Mouse (Mus musculus): Measurements from ENCODE around the gene Krt76. TPM values are rescaled to one million over a fixed set of nuclear protein-coding genes. Genes with fewer than 3 reads are reported as not detected.
A peak's percentile ranks its signal among the peaks of the same experiment; 100 is the strongest.

Gene Krt76
- total and polyA plus RNA-seq, 2 experiments from 2014 or later = 0.05 TPM; not detected in 1

GRCm38 (mm10) chr15:101854294-101854693 lies 38.4 kb downstream of the Krt76 start:
- Histone ChIP-seq H3K4me2 (ENCODE audit: low read depth, low read length) (no peak overlapping the region), H3K27ac (no peak overlapping the region), H3K36me3 (ENCODE audit: insufficient read depth, low read length) (no peaks in the 10 kb centered on the region), H3K9ac (replicated peaks; ENCODE audit: low read length) (no peak overlapping the region), H3K4me3 (ENCODE audit: low read length) (no peak overlapping the region), H3K9me3 (ENCODE audit: low read length) (no peaks in the 10 kb centered on the region), H3K4me1 (ENCODE audit: insufficient read depth, low read length) (peaks cover 1% of the 10 kb centered on the region; the same call in 1 of the 2 replicates), H3K27me3 (ENCODE audit: insufficient read depth, low read length) (no peaks in the 10 kb centered on the region)
- ATAC-seq = no peak
- no peak for DNase-seq (ENCODE audit: low spot score)
- TF ChIP-seq CTCF (IDR thresholded peaks at IDR 0.05; ENCODE audit: low read depth) = no peak
- 21% methylated on average over 5 of the region's 5 CpGs for WGBS

GRCm38 (mm10) chr15:101852571-101852970 lies 40.1 kb downstream of the Krt76 start:
- DNase-seq (ENCODE audit: low spot score) = no peak
- no peak overlapping the region for H3K9ac ChIP-seq (replicated peaks; ENCODE audit: low read length)

GRCm38 (mm10) chr15:101850694-101851093 lies 42.0 kb downstream of the Krt76 start, which contains the start of gene Krt1:
Krt1 (minus strand) TSS chr15:101850794.
- no peak for TF ChIP-seq CTCF (IDR thresholded peaks at IDR 0.05; ENCODE audit: low read depth)
- 84% methylated on average over 6 of the region's 6 CpGs for WGBS
- no peaks in the 10 kb centered on the region for H3K36me3 ChIP-seq (ENCODE audit: insufficient read depth, low read length)

More at GRCm38 (mm10) chr15:101852571-101852970, 40.1 kb downstream of the Krt76 start:
- Histone ChIP-seq H3K27me3 (ENCODE audit: insufficient read depth, low read length) (no peaks in the 10 kb centered on the region), H3K9me3 (ENCODE audit: low read length) (no peaks in the 10 kb centered on the region), H3K4me1 (ENCODE audit: insufficient read depth, low read length) (no peaks in the 10 kb centered on the region; the same call in 1 of the 2 replicates), H3K4me2 (ENCODE audit: low read depth, low read length) (no peak overlapping the region), H3K4me3 (ENCODE audit: low read length) (no peak overlapping the region), H3K27ac (no peak overlapping the region), H3K36me3 (ENCODE audit: insufficient read depth, low read length) (no peaks in the 10 kb centered on the region)
- 23% methylated on average over 5 of the region's 5 CpGs for WGBS
- no peak for TF ChIP-seq CTCF (IDR thresholded peaks at IDR 0.05; ENCODE audit: low read depth)
- no peak for ATAC-seq

GRCm38 (mm10) chr15:101845971-101846403 lies 46.7 kb downstream of the Krt76 start:
- DNase-seq (ENCODE audit: low spot score) (peak; percentile 60), ATAC-seq (peak; percentile 81)

More at GRCm38 (mm10) chr15:101850694-101851093, 42.0 kb downstream of the Krt76 start, which contains the start of gene Krt1:
- Histone ChIP-seq H3K27ac (no peak within 1 kb of the TSS), H3K9me3 (ENCODE audit: low read length) (no peaks in the 10 kb centered on the region), H3K4me2 (ENCODE audit: low read depth, low read length) (no peak within 1 kb of the TSS), H3K27me3 (ENCODE audit: insufficient read depth, low read length) (no peaks in the 10 kb centered on the region), H3K4me1 (ENCODE audit: insufficient read depth, low read length) (peaks cover 7% of the 10 kb centered on the region; the same call in 1 of the 2 replicates), H3K9ac (replicated peaks; ENCODE audit: low read length) (no peak within 1 kb of the TSS), H3K4me3 (ENCODE audit: low read length) (no peak within 1 kb of the TSS)
- DNase-seq (ENCODE audit: low spot score) (no peak), ATAC-seq (no peak)

GRCm38 (mm10) chr15:101843192-101843591 lies 49.5 kb downstream of the Krt76 start:
- Histone ChIP-seq H3K27ac (no peak overlapping the region), H3K36me3 (ENCODE audit: insufficient read depth, low read length) (no peaks in the 10 kb centered on the region), H3K4me3 (ENCODE audit: low read length) (no peak overlapping the region), H3K4me1 (ENCODE audit: insufficient read depth, low read length) (0 out of 2 replicates have a peak, but pooled peaks cover 7% of the 10 kb centered on the region), H3K9me3 (ENCODE audit: low read length) (no peaks in the 10 kb centered on the region), H3K27me3 (ENCODE audit: insufficient read depth, low read length) (no peaks in the 10 kb centered on the region), H3K9ac (replicated peaks; ENCODE audit: low read length) (no peak overlapping the region), H3K4me2 (ENCODE audit: low read depth, low read length) (no peak overlapping the region)
- TF ChIP-seq CTCF (IDR thresholded peaks at IDR 0.05; ENCODE audit: low read depth) = no peak
- ATAC-seq (no peak), DNase-seq (ENCODE audit: low spot score) (no peak)
- WGBS = 63% methylated on average over 9 of the region's 9 CpGs

More at GRCm38 (mm10) chr15:101845971-101846403, 46.7 kb downstream of the Krt76 start:
- Histone ChIP-seq H3K27me3 (ENCODE audit: insufficient read depth, low read length) (no peaks in the 10 kb centered on the region), H3K36me3 (ENCODE audit: insufficient read depth, low read length) (no peaks in the 10 kb centered on the region), H3K4me2 (ENCODE audit: low read depth, low read length) (peak overlapping the region; percentile 72), H3K9me3 (ENCODE audit: low read length) (no peaks in the 10 kb centered on the region), H3K9ac (replicated peaks; ENCODE audit: low read length) (peak overlapping the region; percentile 70), H3K4me3 (ENCODE audit: low read length) (peak overlapping the region; percentile 46), H3K27ac (peak overlapping the region; percentile 88), H3K4me1 (ENCODE audit: insufficient read depth, low read length) (0 out of 2 replicates have a peak, but pooled peaks cover 7% of the 10 kb centered on the region)
- TF ChIP-seq CTCF (IDR thresholded peaks at IDR 0.05; ENCODE audit: low read depth) = no peak
- 1% methylated on average over 29 of the region's 37 CpGs for WGBS

GRCm38 (mm10) chr15:101834784-101835328 lies 57.9 kb downstream of the Krt76 start:
- no peaks in the 10 kb centered on the region for H3K9me3 ChIP-seq (ENCODE audit: low read length)
- H3K27me3 ChIP-seq (ENCODE audit: insufficient read depth, low read length) = no peaks in the 10 kb centered on the region
- 67% methylated on average over 5 of the region's 5 CpGs for WGBS
- no peak overlapping the region for H3K4me3 ChIP-seq (ENCODE audit: low read length)
- H3K36me3 ChIP-seq (ENCODE audit: insufficient read depth, low read length) = no peaks in the 10 kb centered on the region
- no peaks in the 10 kb centered on the region for H3K4me1 ChIP-seq (ENCODE audit: insufficient read depth, low read length)
- H3K27ac ChIP-seq = no peak overlapping the region
- peak; percentile 25 for TF ChIP-seq CTCF (IDR thresholded peaks at IDR 0.05; ENCODE audit: low read depth)
- H3K9ac ChIP-seq (replicated peaks; ENCODE audit: low read length) = no peak overlapping the region
- ATAC-seq = no peak
- no peak for DNase-seq (ENCODE audit: low spot score)
- H3K4me2 ChIP-seq (ENCODE audit: low read depth, low read length) = no peak overlapping the region

Small RNAs within 50 kb of the gene (microRNA-seq; reads per million reads assigned to microRNA genes)
- gene Gm44356 = 0 reads per million in 2 experiments

Other genes starting within 250 kb of the Krt76 start
- gene Gm5478, start 245.5 kb downstream of the Krt76 start, total RNA-seq (2014; rRNA removed) = not detected in 2 replicates
- gene Gm5478, start 245.5 kb downstream of the Krt76 start, polyA plus RNA-seq (2015; fragmentation: Nextera tagmentation; extraction: Ambion mirVana) = not detected in 2 replicates
- not detected in 2 replicates for gene Krt6b, start 212.6 kb downstream of the Krt76 start, total RNA-seq (2014; rRNA removed)
- not detected in 2 replicates for gene Krt6b, start 212.6 kb downstream of the Krt76 start, polyA plus RNA-seq (2015; fragmentation: Nextera tagmentation; extraction: Ambion mirVana)
- not detected in 2 replicates for gene Krt6a, start 198.6 kb downstream of the Krt76 start, total RNA-seq (2014; rRNA removed)
- gene Krt6a, start 198.6 kb downstream of the Krt76 start, polyA plus RNA-seq (2015; fragmentation: Nextera tagmentation; extraction: Ambion mirVana) = 0.13 TPM in 1 of 2 replicates, not detected in the other
- gene Krt5, start 180.0 kb downstream of the Krt76 start, total RNA-seq (2014; rRNA removed) = not detected in 2 replicates
- gene Krt5, start 180.0 kb downstream of the Krt76 start, polyA plus RNA-seq (2015; fragmentation: Nextera tagmentation; extraction: Ambion mirVana) = 0.15 TPM in 1 of 2 replicates, not detected in the other
- gene Krt71, start 149.8 kb downstream of the Krt76 start, total RNA-seq (2014; rRNA removed) = 2.1 and 2.2 TPM in 2 replicates
- gene Krt71, start 149.8 kb downstream of the Krt76 start, polyA plus RNA-seq (2015; fragmentation: Nextera tagmentation; extraction: Ambion mirVana) = 1.2 and 1.9 TPM in 2 replicates
- gene Krt72, start 106.5 kb downstream of the Krt76 start, total RNA-seq (2014; rRNA removed) = 1.9 TPM in 1 of 2 replicates, not detected in the other
- 0.44 TPM in 1 of 2 replicates, not detected in the other for gene Krt72, start 106.5 kb downstream of the Krt76 start, polyA plus RNA-seq (2015; fragmentation: Nextera tagmentation; extraction: Ambion mirVana)
- 1.5 and 1.7 TPM in 2 replicates for gene Krt73, start 90.6 kb downstream of the Krt76 start, total RNA-seq (2014; rRNA removed)
- gene Krt73, start 90.6 kb downstream of the Krt76 start, polyA plus RNA-seq (2015; fragmentation: Nextera tagmentation; extraction: Ambion mirVana) = 2.4 and 2.5 TPM in 2 replicates
- 0.37 TPM in 1 of 2 replicates, not detected in the other for gene Krt2, start 74.8 kb downstream of the Krt76 start, total RNA-seq (2014; rRNA removed)
- gene Krt2, start 74.8 kb downstream of the Krt76 start, polyA plus RNA-seq (2015; fragmentation: Nextera tagmentation; extraction: Ambion mirVana) = 0.21 and 0.37 TPM in 2 replicates
- 7.5 and 13.7 TPM in 2 replicates for gene Krt1, start 42.1 kb downstream of the Krt76 start, total RNA-seq (2014; rRNA removed)
- 18.2 and 19.4 TPM in 2 replicates for gene Krt1, start 42.1 kb downstream of the Krt76 start, polyA plus RNA-seq (2015; fragmentation: Nextera tagmentation; extraction: Ambion mirVana)
- gene Krt77, start 23.2 kb downstream of the Krt76 start, total RNA-seq (2014; rRNA removed) = 0.22 and 0.68 TPM in 2 replicates
- gene Krt77, start 23.2 kb downstream of the Krt76 start, polyA plus RNA-seq (2015; fragmentation: Nextera tagmentation; extraction: Ambion mirVana) = 0.49 and 1.2 TPM in 2 replicates
- gene Krt4, start 31.8 kb upstream of the Krt76 start, total RNA-seq (2014; rRNA removed) = not detected in 2 replicates
- not detected in 2 replicates for gene Krt4, start 31.8 kb upstream of the Krt76 start, polyA plus RNA-seq (2015; fragmentation: Nextera tagmentation; extraction: Ambion mirVana)
- gene Krt79, start 47.4 kb upstream of the Krt76 start, total RNA-seq (2014; rRNA removed) = 0.21 and 0.65 TPM in 2 replicates
- 0.50 and 0.52 TPM in 2 replicates for gene Krt79, start 47.4 kb upstream of the Krt76 start, polyA plus RNA-seq (2015; fragmentation: Nextera tagmentation; extraction: Ambion mirVana)
- gene Krt78, start 61.4 kb upstream of the Krt76 start, total RNA-seq (2014; rRNA removed) = not detected in 2 replicates
- gene Krt78, start 61.4 kb upstream of the Krt76 start, polyA plus RNA-seq (2015; fragmentation: Nextera tagmentation; extraction: Ambion mirVana) = not detected in 2 replicates
- gene Krt8, start 111.6 kb upstream of the Krt76 start, total RNA-seq (2014; rRNA removed) = 2.6 and 4.1 TPM in 2 replicates
- gene Krt8, start 111.6 kb upstream of the Krt76 start, polyA plus RNA-seq (2015; fragmentation: Nextera tagmentation; extraction: Ambion mirVana) = 5.4 and 6.2 TPM in 2 replicates
- 3.4 and 5.0 TPM in 2 replicates for gene Krt18, start 135.3 kb upstream of the Krt76 start, total RNA-seq (2014; rRNA removed)
- 12.6 and 13.6 TPM in 2 replicates for gene Krt18, start 135.3 kb upstream of the Krt76 start, polyA plus RNA-seq (2015; fragmentation: Nextera tagmentation; extraction: Ambion mirVana)
- 114 and 121 TPM in 2 replicates for gene Eif4b, start 180.9 kb upstream of the Krt76 start, total RNA-seq (2014; rRNA removed)
- gene Eif4b, start 180.9 kb upstream of the Krt76 start, polyA plus RNA-seq (2015; fragmentation: Nextera tagmentation; extraction: Ambion mirVana) = 63.4 and 65.1 TPM in 2 replicates
- 9.2 TPM in 2 replicates for gene Tns2, start 207.5 kb upstream of the Krt76 start, total RNA-seq (2014; rRNA removed)
- gene Tns2, start 207.5 kb upstream of the Krt76 start, polyA plus RNA-seq (2015; fragmentation: Nextera tagmentation; extraction: Ambion mirVana) = 5.5 and 6.2 TPM in 2 replicates
- gene Spryd3, start 243.3 kb upstream of the Krt76 start, total RNA-seq (2014; rRNA removed) = 113 and 118 TPM in 2 replicates
- gene Spryd3, start 243.3 kb upstream of the Krt76 start, polyA plus RNA-seq (2015; fragmentation: Nextera tagmentation; extraction: Ambion mirVana) = 98.6 and 110 TPM in 2 replicates

All from hindbrain, postnatal 0 days (tissue).